Mouse (Mus musculus): Measurements from ENCODE around the gene Znrd1as. TPM values are rescaled to one million over a fixed set of nuclear protein-coding genes. Genes with fewer than 3 reads are reported as not detected.

Gene Znrd1as
- 5.5 and 5.8 TPM in 2 replicates for polyA plus RNA-seq (2015; fragmentation: Nextera tagmentation; extraction: Ambion mirVana)

GRCm38 (mm10) chr17:36957999-36958743, at the start of gene Znrd1as, which contains the start of gene Znrd1:
Gene Znrd1as, plus strand, starts transcription at chr17:36958592.
Gene Znrd1, minus strand, starts transcription at chr17:36958559.
- ATAC-seq (ENCODE audit: low FRiP score) = peak; percentile 98
- peaks cover 7% of the 10 kb centered on the region for H3K36me3 ChIP-seq
- H3K4me3 ChIP-seq (replicated peaks) = peak within 1 kb of the TSS; percentile 66
- peak within 1 kb of the TSS; percentile 80 for H3K9ac ChIP-seq (replicated peaks)
- H3K4me1 ChIP-seq = peaks cover 26% of the 10 kb centered on the region
- no peaks in the 10 kb centered on the region for H3K9me3 ChIP-seq (replicated peaks)
- H3K27me3 ChIP-seq (replicated peaks) = no peaks in the 10 kb centered on the region
- H3K27ac ChIP-seq (replicated peaks) = peak within 1 kb of the TSS; percentile 85
- WGBS = under 1% methylated on average over 46 of the region's 46 CpGs
- H3K4me2 ChIP-seq = peak within 1 kb of the TSS; percentile 78

GRCm38 (mm10) chr17:36909802-36910201, 48.6 kb upstream of the Znrd1as start:
- H3K36me3 ChIP-seq = no peaks in the 10 kb centered on the region
- H3K9ac ChIP-seq (replicated peaks) = no peak overlapping the region
- no peak overlapping the region for H3K4me2 ChIP-seq
- no peak for ATAC-seq (ENCODE audit: low FRiP score)
- no peak overlapping the region for H3K4me3 ChIP-seq (replicated peaks)
- no peaks in the 10 kb centered on the region for H3K27me3 ChIP-seq (replicated peaks)
- H3K9me3 ChIP-seq (replicated peaks) = no peaks in the 10 kb centered on the region
- no peak overlapping the region for H3K27ac ChIP-seq (replicated peaks)
- no peaks in the 10 kb centered on the region for H3K4me1 ChIP-seq
- WGBS = 68% methylated on average over 4 of the region's 4 CpGs

- no peak overlapping the region for H3K4me2 ChIP-seq
- 86% methylated on average over 2 of the region's 2 CpGs for WGBS
- no peak overlapping the region for H3K4me3 ChIP-seq (replicated peaks)
- H3K27ac ChIP-seq (replicated peaks) = no peak overlapping the region
- no peaks in the 10 kb centered on the region for H3K27me3 ChIP-seq (replicated peaks)
- no peaks in the 10 kb centered on the region for H3K4me1 ChIP-seq
- ATAC-seq (ENCODE audit: low FRiP score) = no peak
- no peaks in the 10 kb centered on the region for H3K36me3 ChIP-seq
- no peak overlapping the region for H3K9ac ChIP-seq (replicated peaks)
- no peaks in the 10 kb centered on the region for H3K9me3 ChIP-seq (replicated peaks)
These were observed 46.4 kb upstream of the Znrd1as start for GRCm38 (mm10) chr17:36912031-36912430.

DNA sequence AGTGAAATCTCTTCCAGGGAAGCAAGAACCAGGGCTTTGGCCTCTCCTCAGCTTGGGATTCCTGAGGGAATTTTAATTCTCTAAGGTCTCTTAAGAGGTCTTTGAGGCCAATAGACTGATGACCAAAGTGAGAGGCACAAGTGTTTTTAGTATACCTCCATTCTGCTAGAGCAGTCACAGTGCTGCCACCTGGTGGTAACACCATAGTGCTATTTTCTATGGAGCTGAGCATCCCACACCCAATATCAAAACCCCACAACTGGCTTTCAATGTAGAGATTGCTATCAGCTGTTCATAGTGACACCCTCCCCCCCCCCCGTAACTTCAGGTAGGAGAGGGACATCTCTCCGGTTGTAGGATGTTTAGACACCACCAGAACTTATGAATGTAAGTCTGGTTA, 44.3 kb upstream of the Znrd1as start:
- no peaks in the 10 kb centered on the region for H3K9me3 ChIP-seq (replicated peaks)
- ATAC-seq (ENCODE audit: low FRiP score) = no peak
- no peaks in the 10 kb centered on the region for H3K27me3 ChIP-seq (replicated peaks)
- H3K4me3 ChIP-seq (replicated peaks) = no peak overlapping the region
- no peak overlapping the region for H3K4me2 ChIP-seq
- no peaks in the 10 kb centered on the region for H3K4me1 ChIP-seq
- H3K36me3 ChIP-seq = no peaks in the 10 kb centered on the region
- no peak overlapping the region for H3K27ac ChIP-seq (replicated peaks)
- 18% methylated on average over 2 of the region's 2 CpGs for WGBS
- no peak overlapping the region for H3K9ac ChIP-seq (replicated peaks)

DNA sequence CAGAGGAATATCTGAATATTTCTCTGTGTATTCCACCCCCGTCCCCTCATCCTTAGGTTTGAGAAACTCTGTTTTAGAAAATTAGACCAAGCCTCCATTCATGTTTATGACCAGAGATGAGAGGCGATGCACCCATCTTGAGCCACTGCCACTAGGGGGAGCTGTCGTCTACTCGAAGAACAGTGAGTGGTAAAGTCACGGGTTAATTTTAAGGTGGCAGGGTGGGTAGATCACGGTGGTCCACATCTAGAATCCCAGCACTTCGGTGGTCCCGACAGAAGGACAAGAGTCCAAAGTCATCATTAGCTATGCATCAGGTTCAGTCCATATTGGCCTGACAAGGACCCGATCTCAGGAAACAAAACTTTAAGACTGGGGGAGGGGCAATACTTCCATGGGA, 43.3 kb upstream of the Znrd1as start:
- WGBS = 14% methylated on average over 9 of the region's 9 CpGs
- Histone ChIP-seq H3K4me2 (no peak overlapping the region), H3K9me3 (replicated peaks) (no peaks in the 10 kb centered on the region), H3K36me3 (no peaks in the 10 kb centered on the region), H3K27ac (replicated peaks) (no peak overlapping the region), H3K27me3 (replicated peaks) (no peaks in the 10 kb centered on the region), H3K4me1 (no peaks in the 10 kb centered on the region), H3K4me3 (replicated peaks) (no peak overlapping the region), H3K9ac (replicated peaks) (no peak overlapping the region)
- ATAC-seq (ENCODE audit: low FRiP score) = no peak

DNA sequence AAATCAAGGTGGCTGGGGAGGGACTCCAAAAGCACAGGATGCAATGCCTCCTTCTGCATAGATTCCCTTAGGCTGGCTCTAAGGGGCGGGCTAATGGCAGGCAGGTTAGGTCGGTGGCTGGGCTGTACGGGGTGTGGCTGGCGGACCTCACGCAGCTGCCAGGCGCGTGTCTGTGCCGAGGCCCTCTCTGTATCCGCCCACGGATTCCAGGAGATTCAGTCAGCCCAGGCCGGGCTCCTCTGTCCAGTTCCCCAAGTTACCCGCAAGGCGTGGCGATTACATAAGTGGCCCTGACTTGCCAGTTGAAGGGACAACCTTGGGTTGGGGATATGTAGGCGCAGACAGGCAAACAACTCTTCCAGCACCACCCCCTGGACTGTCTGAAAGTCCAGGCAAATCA, 38.2 kb upstream of the Znrd1as start:
- no peaks in the 10 kb centered on the region for H3K36me3 ChIP-seq
- no peaks in the 10 kb centered on the region for H3K4me1 ChIP-seq
- no peak overlapping the region for H3K4me3 ChIP-seq (replicated peaks)
- no peak overlapping the region for H3K27ac ChIP-seq (replicated peaks)
- no peaks in the 10 kb centered on the region for H3K27me3 ChIP-seq (replicated peaks)
- ATAC-seq (ENCODE audit: low FRiP score) = no peak
- no peak overlapping the region for H3K9ac ChIP-seq (replicated peaks)
- no peak overlapping the region for H3K4me2 ChIP-seq
- 58% methylated on average over 15 of the region's 15 CpGs for WGBS
- no peaks in the 10 kb centered on the region for H3K9me3 ChIP-seq (replicated peaks)

- H3K4me2 ChIP-seq = no peak overlapping the region
- 89% methylated on average over 4 of the region's 4 CpGs for WGBS
- no peak for ATAC-seq (ENCODE audit: low FRiP score)
- no peaks in the 10 kb centered on the region for H3K4me1 ChIP-seq
- no peaks in the 10 kb centered on the region for H3K36me3 ChIP-seq
- no peak overlapping the region for H3K4me3 ChIP-seq (replicated peaks)
- H3K27me3 ChIP-seq (replicated peaks) = no peaks in the 10 kb centered on the region
- H3K9ac ChIP-seq (replicated peaks) = no peak overlapping the region
- H3K9me3 ChIP-seq (replicated peaks) = no peaks in the 10 kb centered on the region
- no peak overlapping the region for H3K27ac ChIP-seq (replicated peaks)
These were observed 35.7 kb upstream of the Znrd1as start for GRCm38 (mm10) chr17:36922715-36923114.

GRCm38 (mm10) chr17:36923491-36923890, 34.9 kb upstream of the Znrd1as start:
- no peaks in the 10 kb centered on the region for H3K27me3 ChIP-seq (replicated peaks)
- no peak overlapping the region for H3K27ac ChIP-seq (replicated peaks)
- ATAC-seq (ENCODE audit: low FRiP score) = no peak
- no peak overlapping the region for H3K9ac ChIP-seq (replicated peaks)
- 67% methylated on average over 4 of the region's 4 CpGs for WGBS
- H3K4me3 ChIP-seq (replicated peaks) = no peak overlapping the region
- no peaks in the 10 kb centered on the region for H3K36me3 ChIP-seq
- H3K4me1 ChIP-seq = no peaks in the 10 kb centered on the region
- no peak overlapping the region for H3K4me2 ChIP-seq
- no peaks in the 10 kb centered on the region for H3K9me3 ChIP-seq (replicated peaks)

DNA sequence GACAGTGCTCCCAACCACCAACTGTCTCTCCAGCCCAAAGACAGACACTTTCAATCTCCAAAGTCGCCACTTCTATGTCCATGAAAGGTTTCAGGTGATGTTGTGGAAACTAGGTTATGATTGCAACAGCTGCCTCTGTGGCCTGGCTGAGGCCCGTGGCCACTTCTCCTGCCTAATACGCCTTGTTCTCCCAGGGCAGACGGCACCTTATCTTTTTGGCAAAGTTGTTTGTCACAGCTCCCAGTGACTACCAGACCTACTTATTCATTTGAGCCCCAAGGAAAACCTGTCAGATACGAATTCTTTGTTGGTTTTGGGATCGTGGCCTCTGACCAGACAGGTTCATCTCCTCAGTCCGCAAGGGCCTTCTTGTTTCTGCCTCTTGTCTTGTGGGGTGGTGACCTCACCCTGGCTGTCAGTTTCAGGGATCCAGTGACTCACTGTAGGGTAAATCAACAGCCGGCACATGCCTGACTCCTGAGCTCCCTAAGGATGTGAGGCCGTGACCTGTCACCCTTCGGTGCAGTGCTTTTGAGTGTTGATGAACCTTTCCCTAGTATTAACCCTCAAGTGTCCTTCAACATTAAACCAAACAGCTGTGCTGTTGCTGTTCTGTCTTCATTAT, 30.8 kb upstream of the Znrd1as start:
- H3K27me3 ChIP-seq (replicated peaks) = no peaks in the 10 kb centered on the region
- H3K36me3 ChIP-seq = no peaks in the 10 kb centered on the region
- H3K4me2 ChIP-seq = no peak overlapping the region
- H3K9me3 ChIP-seq (replicated peaks) = no peaks in the 10 kb centered on the region
- 71% methylated on average over 10 of the region's 10 CpGs for WGBS
- H3K9ac ChIP-seq (replicated peaks) = no peak overlapping the region
- no peak overlapping the region for H3K27ac ChIP-seq (replicated peaks)
- no peaks in the 10 kb centered on the region for H3K4me1 ChIP-seq
- no peak overlapping the region for H3K4me3 ChIP-seq (replicated peaks)
- ATAC-seq (ENCODE audit: low FRiP score) = no peak

- WGBS = 75% methylated on average over 12 of the region's 12 CpGs
- H3K9me3 ChIP-seq (replicated peaks) = no peaks in the 10 kb centered on the region
- H3K4me1 ChIP-seq = no peaks in the 10 kb centered on the region
- H3K4me3 ChIP-seq (replicated peaks) = no peak overlapping the region
- H3K27ac ChIP-seq (replicated peaks) = no peak overlapping the region
- no peaks in the 10 kb centered on the region for H3K36me3 ChIP-seq
- no peak for ATAC-seq (ENCODE audit: low FRiP score)
- H3K27me3 ChIP-seq (replicated peaks) = no peaks in the 10 kb centered on the region
- no peak overlapping the region for H3K4me2 ChIP-seq
- no peak overlapping the region for H3K9ac ChIP-seq (replicated peaks)
These were observed 29.0 kb upstream of the Znrd1as start for GRCm38 (mm10) chr17:36929236-36929932.

DNA sequence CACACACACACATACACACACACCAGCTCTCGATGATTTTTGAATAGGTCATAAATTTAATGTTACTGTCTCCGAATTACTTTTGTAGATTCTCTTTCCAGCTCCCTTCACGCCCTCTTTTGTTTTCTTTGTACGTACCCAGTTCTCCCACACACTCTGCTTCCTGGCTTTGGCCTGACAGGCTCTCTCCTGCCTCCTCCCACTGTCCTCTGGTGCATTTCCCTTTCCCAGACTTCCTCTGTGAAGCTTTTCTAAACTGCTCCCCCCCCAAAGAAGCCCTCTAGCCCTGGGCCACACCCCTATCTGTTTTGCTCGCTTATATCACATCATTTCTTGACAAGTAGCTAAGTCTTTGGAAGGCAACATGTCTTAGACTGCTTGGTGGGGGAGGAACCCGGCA, 28.2 kb upstream of the Znrd1as start:
- H3K4me1 ChIP-seq = no peaks in the 10 kb centered on the region
- no peak overlapping the region for H3K27ac ChIP-seq (replicated peaks)
- no peak overlapping the region for H3K9ac ChIP-seq (replicated peaks)
- H3K36me3 ChIP-seq = no peaks in the 10 kb centered on the region
- H3K4me3 ChIP-seq (replicated peaks) = no peak overlapping the region
- H3K9me3 ChIP-seq (replicated peaks) = no peaks in the 10 kb centered on the region
- no peak for ATAC-seq (ENCODE audit: low FRiP score)
- 55% methylated on average over 6 of the region's 6 CpGs for WGBS
- no peak overlapping the region for H3K4me2 ChIP-seq
- H3K27me3 ChIP-seq (replicated peaks) = no peaks in the 10 kb centered on the region

DNA sequence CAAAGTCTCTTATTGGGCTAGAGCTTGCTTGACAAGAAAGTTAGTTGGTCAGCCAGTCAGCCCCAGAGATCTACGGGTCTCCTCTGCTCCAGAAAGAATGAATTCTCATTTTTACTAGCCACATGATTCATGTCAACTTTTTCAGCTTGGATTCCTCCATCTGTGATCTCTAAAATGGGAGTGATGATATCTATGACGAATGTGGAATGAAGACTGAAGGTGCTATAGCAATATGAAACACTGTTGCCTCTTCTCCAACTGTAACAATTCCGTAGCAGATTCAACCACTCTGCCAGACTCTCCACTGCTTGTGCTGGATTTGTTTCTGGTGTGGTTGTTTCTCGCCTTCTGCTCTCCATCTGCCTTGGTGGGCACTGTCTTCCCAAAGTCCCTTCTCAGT, 27.3 kb upstream of the Znrd1as start:
- no peaks in the 10 kb centered on the region for H3K4me1 ChIP-seq
- no peak overlapping the region for H3K9ac ChIP-seq (replicated peaks)
- no peak for ATAC-seq (ENCODE audit: low FRiP score)
- no peak overlapping the region for H3K4me2 ChIP-seq
- 88% methylated on average over 4 of the region's 4 CpGs for WGBS
- no peaks in the 10 kb centered on the region for H3K36me3 ChIP-seq
- no peak overlapping the region for H3K4me3 ChIP-seq (replicated peaks)
- no peaks in the 10 kb centered on the region for H3K9me3 ChIP-seq (replicated peaks)
- H3K27ac ChIP-seq (replicated peaks) = no peak overlapping the region
- no peaks in the 10 kb centered on the region for H3K27me3 ChIP-seq (replicated peaks)
